Mouse (Mus musculus) liver, embryonic 16.5 days (tissue): ENCODE data around the gene Fbxw5. TPM values are rescaled to one million over a fixed set of nuclear protein-coding genes. Genes with fewer than 3 reads are reported as not detected.

Experiments used
- ATAC-seq: fragments of 200-750 bp; cut with Nextera tagmentation; 2 replicates; pipeline ENCODE4 v1.8.0; 2017; ENCODE audit warnings: low read depth, mild to moderate bottlenecking, moderate number of reproducible peaks, moderate library complexity
- H3K27ac ChIP-seq: fragments of 300-500 bp; sonication (generic); 2 replicates; pipeline ENCODE4 v1.5.1; 2014; ENCODE audit warnings: mild to moderate bottlenecking, low read length
- H3K27me3 ChIP-seq: fragments of 300-500 bp; sonication (generic); 2 replicates; pipeline ENCODE4 v1.6.1; 2014; ENCODE audit warnings: low read depth, low read length, mixed read lengths; ENCODE audit not compliant: control insufficient read depth, insufficient read depth
- H3K36me3 ChIP-seq: fragments of 300-500 bp; sonication (generic); 2 replicates; pipeline ENCODE4 v1.6.1; 2014; ENCODE audit warnings: mild to moderate bottlenecking; ENCODE audit not compliant: control insufficient read depth, insufficient read depth
- H3K4me1 ChIP-seq: fragments of 300-500 bp; sonication (generic); 2 replicates; pipeline ENCODE4 v1.6.1; 2014; ENCODE audit warnings: low read depth, low read length, mixed read lengths; ENCODE audit not compliant: control insufficient read depth
- H3K4me2 ChIP-seq: fragments of 300-500 bp; sonication (generic); 2 replicates; pipeline ENCODE4 v1.6.1; 2014; ENCODE audit warnings: low read depth, low read length, mixed read lengths
- H3K4me3 ChIP-seq: fragments of 300-500 bp; sonication (generic); 2 replicates; pipeline ENCODE4 v1.5.1; 2014; ENCODE audit warnings: low read depth, mild to moderate bottlenecking, low read length
- H3K9ac ChIP-seq: fragments of 300-500 bp; sonication (generic); 2 replicates; pipeline ENCODE4 v1.6.1; 2014; ENCODE audit warnings: low read depth, low read length
- H3K9me3 ChIP-seq: fragments of 300-500 bp; sonication (generic); replicated peaks from 2 replicates; pipeline ENCODE4 v1.6.1; 2016; ENCODE audit warnings: low read length; ENCODE audit not compliant: control insufficient read depth
- WGBS: fragments of 180-500 bp; shearing (Covaris S2); extraction: QIAGEN DNeasy Blood & Tissue Kit; methylation state at CpG from one replicate; pipeline ENCODE4 v1.1.7; 2014; ENCODE audit not compliant: insufficient replicate concordance; 5-methylcytosine and 5-hydroxymethylcytosine counted together
- polyA plus RNA-seq: library from polyadenylated mRNA; unstranded; fragments of >200 nt; fragmentation: Nextera tagmentation; extraction: Ambion mirVana; gene quantifications from 2 replicates; pipeline ENCODE4 v1.2.1, GENCODE M21; 2015

Fbxw5 gene
- polyA plus RNA-seq, 1 experiment from 2014 or later: 24.7 TPM

- Histone ChIP-seq H3K4me2 (no peak overlapping the region), H3K36me3 (no peaks in the 10 kb centered on the region), H3K9ac (no peak overlapping the region), H3K4me1 (no peaks in the 10 kb centered on the region), H3K4me3 (no peak overlapping the region), H3K27ac (no peak overlapping the region), H3K9me3 (no peaks in the 10 kb centered on the region), H3K27me3 (no peaks in the 10 kb centered on the region)
- no peak for ATAC-seq
- 56% methylated on average over 2 of the region's 2 CpGs for WGBS
Observed at GRCm38 (mm10) chr2:25472550-25472949, 28.0 kb upstream of the Fbxw5 start.

GRCm38 (mm10) chr2:25477541-25477940 is 23.0 kb upstream of the Fbxw5 start:
- no peak overlapping the region for H3K4me3 ChIP-seq
- no peak for ATAC-seq
- no peak overlapping the region for H3K27ac ChIP-seq
- 65% methylated on average over 8 of the region's 8 CpGs for WGBS
- no peaks in the 10 kb centered on the region for H3K36me3 ChIP-seq
- no peak overlapping the region for H3K4me2 ChIP-seq
- no peaks in the 10 kb centered on the region for H3K4me1 ChIP-seq
- H3K27me3 ChIP-seq: no peaks in the 10 kb centered on the region
- no peak overlapping the region for H3K9ac ChIP-seq
- H3K9me3 ChIP-seq: no peaks in the 10 kb centered on the region

GRCm38 (mm10) chr2:25477967-25478675 is 22.4 kb upstream of the Fbxw5 start:
- H3K4me3 ChIP-seq: no peak overlapping the region
- no peaks in the 10 kb centered on the region for H3K27me3 ChIP-seq
- no peak for ATAC-seq
- H3K27ac ChIP-seq: no peak overlapping the region
- WGBS: 80% methylated on average over 3 of the region's 3 CpGs
- no peak overlapping the region for H3K9ac ChIP-seq
- H3K36me3 ChIP-seq: no peaks in the 10 kb centered on the region
- no peaks in the 10 kb centered on the region for H3K9me3 ChIP-seq
- H3K4me1 ChIP-seq: no peaks in the 10 kb centered on the region
- no peak overlapping the region for H3K4me2 ChIP-seq

- Histone ChIP-seq H3K27ac (no peak overlapping the region), H3K4me1 (no peaks in the 10 kb centered on the region), H3K9ac (no peak overlapping the region), H3K9me3 (no peaks in the 10 kb centered on the region), H3K4me3 (no peak overlapping the region), H3K36me3 (no peaks in the 10 kb centered on the region), H3K4me2 (no peak overlapping the region), H3K27me3 (no peaks in the 10 kb centered on the region)
- no peak for ATAC-seq
- WGBS: 52% methylated on average over 10 of the region's 10 CpGs
Observed at GRCm38 (mm10) chr2:25479551-25480311, 20.8 kb upstream of the Fbxw5 start.

- 50% methylated on average over 1 of the region's 1 CpGs for WGBS
- no peak overlapping the region for H3K27ac ChIP-seq
- no peak overlapping the region for H3K9ac ChIP-seq
- no peaks in the 10 kb centered on the region for H3K36me3 ChIP-seq
- no peaks in the 10 kb centered on the region for H3K9me3 ChIP-seq
- H3K4me3 ChIP-seq: no peak overlapping the region
- H3K4me2 ChIP-seq: no peak overlapping the region
- no peaks in the 10 kb centered on the region for H3K27me3 ChIP-seq
- 0 out of 2 replicates have a peak, but pooled peaks cover 1% of the 10 kb centered on the region for H3K4me1 ChIP-seq
- no peak for ATAC-seq
Observed at GRCm38 (mm10) chr2:25480541-25480940, 20.0 kb upstream of the Fbxw5 start.

- Histone ChIP-seq H3K4me1 (peaks cover 2% of the 10 kb centered on the region; the same call in 1 of the 2 replicates), H3K4me3 (no peak overlapping the region), H3K9ac (no peak overlapping the region), H3K27me3 (no peaks in the 10 kb centered on the region), H3K9me3 (no peaks in the 10 kb centered on the region), H3K4me2 (no peak overlapping the region), H3K36me3 (no peaks in the 10 kb centered on the region), H3K27ac (no peak overlapping the region)
- 13% methylated on average over 7 of the region's 7 CpGs for WGBS
- ATAC-seq: no peak
Observed at GRCm38 (mm10) chr2:25482969-25483368, 17.6 kb upstream of the Fbxw5 start.

- H3K4me1 ChIP-seq: peaks cover 2% of the 10 kb centered on the region; the same call in 1 of the 2 replicates
- no peak overlapping the region for H3K4me2 ChIP-seq
- H3K4me3 ChIP-seq: no peak overlapping the region
- ATAC-seq: peak; percentile 88
- H3K27me3 ChIP-seq: no peaks in the 10 kb centered on the region
- H3K9me3 ChIP-seq: no peaks in the 10 kb centered on the region
- H3K27ac ChIP-seq: peak overlapping the region; percentile 63
- H3K36me3 ChIP-seq: no peaks in the 10 kb centered on the region
- 52% methylated on average over 11 of the region's 11 CpGs for WGBS
- no peak overlapping the region for H3K9ac ChIP-seq
Observed at GRCm38 (mm10) chr2:25484901-25485647, 15.5 kb upstream of the Fbxw5 start.

GRCm38 (mm10) chr2:25487965-25488670 is 12.4 kb upstream of the Fbxw5 start:
- no peak overlapping the region for H3K4me2 ChIP-seq
- no peaks in the 10 kb centered on the region for H3K9me3 ChIP-seq
- H3K27ac ChIP-seq: no peak overlapping the region
- no peaks in the 10 kb centered on the region for H3K27me3 ChIP-seq
- no peak overlapping the region for H3K4me3 ChIP-seq
- no peaks in the 10 kb centered on the region for H3K36me3 ChIP-seq
- 55% methylated on average over 6 of the region's 6 CpGs for WGBS
- no peak for ATAC-seq
- peaks cover 2% of the 10 kb centered on the region; the same call in 1 of the 2 replicates for H3K4me1 ChIP-seq
- H3K9ac ChIP-seq: no peak overlapping the region
